25 mouse cellular contexts compared by ENCODE assay signal in genomic region chr4:12534151-12534550, GRCm38 (mm10).
DNase-seq lines count a peak whose midpoint lies in the region; ATAC-seq and TF ChIP-seq lines count a peak whose summit lies in the region.
"Had no signal": no experiment of that assay in that cellular context is flagged by ENCODE, and none has a peak within 500 bp of the region (broad histone marks: within the 10 kb centered on the region; RNA-seq: fewer than 3 reads in every experiment).

No protein-coding gene starts in this region.

- peaks cover 14% of the 10 kb centered on the region for H3K4me1 ChIP-seq in hindbrain, embryonic 10.5 days (replicated peaks)
- 0 out of 2 replicates have a peak, but pooled peaks cover 2% of the 10 kb centered on the region for H3K4me1 ChIP-seq in hindbrain, embryonic 16.5 days (ENCODE audit: control insufficient read depth, insufficient read depth, low read depth, low read length)
- peaks cover 12% of the 10 kb centered on the region for H3K4me1 ChIP-seq in forebrain, postnatal 0 days (ENCODE audit: insufficient read depth)
- H3K4me1 ChIP-seq in midbrain, embryonic 12.5 days, result peaks cover 16% of the 10 kb centered on the region
- peaks cover 10% of the 10 kb centered on the region; the same call in 1 of the 2 replicates for H3K4me1 ChIP-seq in neural tube, embryonic 14.5 days (ENCODE audit: control insufficient read depth, insufficient read depth, low read length)
- H3K4me1 ChIP-seq in heart, embryonic 12.5 days (replicated peaks), result peaks cover 3% of the 10 kb centered on the region; the same call in 1 of the 2 replicates
- H3K4me1 ChIP-seq: liver, embryonic 12.5 days had no signal

- no peak for DNase-seq in hindbrain, embryonic 10.5 days (ENCODE audit: low spot score)
- DNase-seq in forebrain, postnatal 0 days, result no peak
- no peak for DNase-seq in right cerebral cortex, postnatal 10 days (ENCODE audit: low spot score in 2 of 2)
- no peak for DNase-seq in testis, postnatal 14 days (ENCODE audit: low spot score)
- DNase-seq: adrenal gland, postnatal 10 days; cerebellum, adult 2 months; cerebellum, postnatal 25 days; gastrocnemius, adult 2 months; heart, postnatal 4 days; kidney, adult 2 months; kidney, postnatal 14 days; lung, adult 18-20 months; lung, postnatal 14 days; right cerebral cortex, postnatal 14 days had no signal

- no peaks in the 10 kb centered on the region for H3K36me3 ChIP-seq in hindbrain, embryonic 10.5 days
- no peaks in the 10 kb centered on the region for H3K36me3 ChIP-seq in hindbrain, embryonic 16.5 days (ENCODE audit: control insufficient read depth, insufficient read depth, low read length)
- no peaks in the 10 kb centered on the region for H3K36me3 ChIP-seq in forebrain, postnatal 0 days (ENCODE audit: insufficient read depth)
- H3K36me3 ChIP-seq in midbrain, embryonic 12.5 days, result no peaks in the 10 kb centered on the region
- H3K36me3 ChIP-seq in neural tube, embryonic 14.5 days (ENCODE audit: control insufficient read depth, insufficient read depth, low read length), result no peaks in the 10 kb centered on the region
- H3K36me3 ChIP-seq in heart, embryonic 12.5 days, result no peaks in the 10 kb centered on the region
- H3K36me3 ChIP-seq: embryonic facial prominence, embryonic 13.5 days; G1E; limb, embryonic 13.5 days; liver, embryonic 12.5 days had no signal

- H3K9ac ChIP-seq in hindbrain, embryonic 16.5 days (ENCODE audit: low read depth, low read length), result no peak overlapping the region
- H3K9ac ChIP-seq in forebrain, postnatal 0 days, result peak overlapping the region; percentile 25; the same call in 1 of the 2 replicates
- peak overlapping the region; percentile 15; the same call in 1 of the 2 replicates for H3K9ac ChIP-seq in midbrain, embryonic 12.5 days (replicated peaks)
- no peak overlapping the region for H3K9ac ChIP-seq in neural tube, embryonic 14.5 days (replicated peaks; ENCODE audit: low read depth, low read length)
- H3K9ac ChIP-seq in heart, embryonic 12.5 days, result no peak overlapping the region
- H3K9ac ChIP-seq: embryonic facial prominence, embryonic 13.5 days; limb, embryonic 13.5 days; liver, embryonic 12.5 days had no signal

- no peak for TF ChIP-seq CTCF in forebrain, postnatal 0 days (IDR thresholded peaks at IDR 0.05; ENCODE audit: low read depth)

- WGBS in hindbrain, embryonic 10.5 days, result 21% methylated on average over 2 of the region's 2 CpGs
- 17% methylated on average over 2 of the region's 2 CpGs for WGBS in hindbrain, embryonic 16.5 days
- 5% methylated on average over 2 of the region's 2 CpGs for WGBS in forebrain, postnatal 0 days
- WGBS in midbrain, embryonic 12.5 days, result 14% methylated on average over 2 of the region's 2 CpGs
- whole genome bisulfite sequencing in neural tube, embryonic 14.5 days, result 14% methylated on average over 2 of the region's 2 CpGs
- 42% methylated on average over 2 of the region's 2 CpGs for WGBS in heart, embryonic 12.5 days

- no peak overlapping the region for H3K4me3 ChIP-seq in hindbrain, embryonic 10.5 days
- H3K4me3 ChIP-seq in hindbrain, embryonic 16.5 days (ENCODE audit: low read length), result no peak overlapping the region
- no peak overlapping the region for H3K4me3 ChIP-seq in forebrain, postnatal 0 days (ENCODE audit: low read depth, low read length)
- H3K4me3 ChIP-seq in midbrain, embryonic 12.5 days, result no peak overlapping the region
- H3K4me3 ChIP-seq in neural tube, embryonic 14.5 days (ENCODE audit: low read depth, low read length), result no peak overlapping the region
- H3K4me3 ChIP-seq in heart, embryonic 12.5 days, result no peak overlapping the region
- H3K4me3 ChIP-seq: embryonic facial prominence, embryonic 13.5 days; erythroblast, embryonic 14.5 days; gastrocnemius, adult 2 months; limb, embryonic 13.5 days; liver, embryonic 12.5 days had no signal

- no peaks in the 10 kb centered on the region for H3K9me3 ChIP-seq in hindbrain, embryonic 10.5 days
- no peaks in the 10 kb centered on the region for H3K9me3 ChIP-seq in hindbrain, embryonic 16.5 days (ENCODE audit: control insufficient read depth, low read length)
- H3K9me3 ChIP-seq in forebrain, postnatal 0 days (ENCODE audit: low read length), result no peaks in the 10 kb centered on the region
- H3K9me3 ChIP-seq in midbrain, embryonic 12.5 days, result no peaks in the 10 kb centered on the region
- H3K9me3 ChIP-seq in neural tube, embryonic 14.5 days (ENCODE audit: control insufficient read depth, low read length), result no peaks in the 10 kb centered on the region
- H3K9me3 ChIP-seq in heart, embryonic 12.5 days (replicated peaks), result no peaks in the 10 kb centered on the region
- H3K9me3 ChIP-seq: embryonic facial prominence, embryonic 13.5 days; G1E; limb, embryonic 13.5 days; liver, embryonic 12.5 days had no signal

- H3K27ac ChIP-seq in hindbrain, embryonic 10.5 days, result peak overlapping the region; percentile 54; the same call in 1 of the 2 replicates
- no peak overlapping the region for H3K27ac ChIP-seq in hindbrain, embryonic 16.5 days (ENCODE audit: low read depth, low read length)
- 0 out of 2 replicates have a peak overlapping the region, but pooled peaks have one; percentile 31 for H3K27ac ChIP-seq in forebrain, postnatal 0 days (ENCODE audit: low read depth, low read length)
- peak overlapping the region; percentile 58 for H3K27ac ChIP-seq in midbrain, embryonic 12.5 days (replicated peaks)
- H3K27ac ChIP-seq in neural tube, embryonic 14.5 days (ENCODE audit: low read depth, low read length), result peak overlapping the region; percentile 7; the same call in 1 of the 2 replicates
- H3K27ac ChIP-seq in heart, embryonic 12.5 days (ENCODE audit: poor library complexity, severe bottlenecking), result no peak overlapping the region
- H3K27ac ChIP-seq: embryonic facial prominence, embryonic 13.5 days; gastrocnemius, adult 2 months; limb, embryonic 13.5 days; liver, embryonic 12.5 days; stomach, postnatal 0 days had no signal

- H3K27me3 ChIP-seq in hindbrain, embryonic 10.5 days (ENCODE audit: insufficient read depth, poor library complexity, severe bottlenecking), result no peaks in the 10 kb centered on the region
- no peaks in the 10 kb centered on the region for H3K27me3 ChIP-seq in hindbrain, embryonic 16.5 days (replicated peaks; ENCODE audit: control insufficient read depth, insufficient read depth, low read length)
- no peaks in the 10 kb centered on the region for H3K27me3 ChIP-seq in forebrain, postnatal 0 days (ENCODE audit: insufficient read depth, low read length)
- H3K27me3 ChIP-seq in midbrain, embryonic 12.5 days, result no peaks in the 10 kb centered on the region
- no peaks in the 10 kb centered on the region for H3K27me3 ChIP-seq in neural tube, embryonic 14.5 days (ENCODE audit: control insufficient read depth, insufficient read depth, low read length)
- H3K27me3 ChIP-seq in heart, embryonic 12.5 days (replicated peaks), result no peaks in the 10 kb centered on the region
- H3K27me3 ChIP-seq: CH12.LX; embryonic facial prominence, embryonic 13.5 days; limb, embryonic 13.5 days; liver, embryonic 12.5 days had no signal

- no peak overlapping the region for H3K4me2 ChIP-seq in hindbrain, embryonic 16.5 days (ENCODE audit: low read length)
- peak overlapping the region; percentile 2; the same call in 1 of the 2 replicates for H3K4me2 ChIP-seq in forebrain, postnatal 0 days (ENCODE audit: low read depth)
- peak overlapping the region; percentile 24; the same call in 1 of the 2 replicates for H3K4me2 ChIP-seq in midbrain, embryonic 12.5 days (replicated peaks)
- no peak overlapping the region for H3K4me2 ChIP-seq in neural tube, embryonic 14.5 days (ENCODE audit: low read depth, low read length)
- H3K4me2 ChIP-seq in heart, embryonic 12.5 days, result no peak overlapping the region
- H3K4me2 ChIP-seq: embryonic facial prominence, embryonic 13.5 days; limb, embryonic 13.5 days; liver, embryonic 12.5 days had no signal

- ATAC-seq in hindbrain, embryonic 16.5 days, result no peak
- peak; percentile 28; the same call in 1 of the 2 replicates for ATAC-seq in forebrain, postnatal 0 days
- ATAC-seq in midbrain, embryonic 12.5 days (ENCODE audit: low FRiP score, low read depth), result 0 out of 2 replicates have a peak, but pooled peaks have one; percentile 32
- ATAC-seq in neural tube, embryonic 14.5 days (ENCODE audit: low read depth), result no peak; the same call in 1 of the 2 replicates
- ATAC-seq in heart, embryonic 12.5 days (ENCODE audit: insufficient number of reproducible peaks, low FRiP score), result no peak
- ATAC-seq: liver, embryonic 12.5 days had no signal

Comparison
In these comparisons a context has a peak if more than half of its experiments do, and no peak if none do; other contexts are left out.
1. H3K27ac ChIP-seq: peak in hindbrain, embryonic 10.5 days (single experiment), forebrain, postnatal 0 days (single experiment), midbrain, embryonic 12.5 days (single experiment) and neural tube, embryonic 14.5 days (single experiment); none in hindbrain, embryonic 16.5 days (single experiment) and heart, embryonic 12.5 days (single experiment).
2. ATAC-seq: peak in forebrain, postnatal 0 days (single experiment) and midbrain, embryonic 12.5 days (single experiment); none in hindbrain, embryonic 16.5 days (single experiment), neural tube, embryonic 14.5 days (single experiment) and heart, embryonic 12.5 days (single experiment).
3. H3K4me2 ChIP-seq: peak in forebrain, postnatal 0 days (single experiment) and midbrain, embryonic 12.5 days (single experiment); none in hindbrain, embryonic 16.5 days (single experiment), neural tube, embryonic 14.5 days (single experiment) and heart, embryonic 12.5 days (single experiment).
4. H3K9ac ChIP-seq: peak in forebrain, postnatal 0 days (single experiment) and midbrain, embryonic 12.5 days (single experiment); none in hindbrain, embryonic 16.5 days (single experiment), neural tube, embryonic 14.5 days (single experiment) and heart, embryonic 12.5 days (single experiment).